In the genomic region with DNA sequence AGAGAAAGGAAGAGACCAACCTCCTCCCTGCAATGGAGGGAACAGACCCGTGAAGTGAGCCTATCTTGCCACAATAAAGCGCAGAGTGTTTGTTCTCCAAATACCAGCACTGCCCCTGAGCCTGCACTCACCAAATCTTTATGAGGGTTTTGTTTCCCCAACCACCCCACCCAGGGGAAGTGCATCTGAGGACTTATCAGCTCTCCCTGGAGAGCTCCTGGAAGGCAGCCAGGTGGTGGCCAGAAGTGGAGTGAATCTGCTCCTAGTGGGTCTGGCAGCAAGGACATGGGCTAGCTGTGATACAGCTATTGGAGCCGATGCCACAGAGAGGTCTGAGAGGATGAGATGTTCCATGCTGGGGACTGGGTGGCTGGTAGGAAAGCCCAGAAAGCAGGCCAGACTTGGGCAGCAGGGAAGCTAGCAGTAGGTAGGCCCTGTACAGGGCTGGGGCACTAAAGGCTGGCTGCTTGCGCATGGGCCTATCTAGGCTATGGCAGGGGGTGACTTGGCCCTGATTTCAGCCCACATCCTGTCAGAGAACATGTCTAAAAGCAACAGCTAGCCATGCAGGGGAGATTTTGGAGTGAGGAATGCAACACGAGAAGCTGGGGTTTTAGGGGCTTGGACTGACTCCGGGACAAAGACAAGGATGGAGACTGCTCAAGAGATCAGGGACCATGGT, we compare ENCODE assay signal across 9 mouse cellular contexts.
A peak's percentile ranks its signal among the peaks of the same experiment; 100 is the strongest.
DNase-seq lines count a peak whose midpoint lies in the region; ATAC-seq and TF ChIP-seq lines count a peak whose summit lies in the region.
"Had no signal": no experiment of that assay in that cellular context is flagged by ENCODE, and none has a peak within 500 bp of the region (broad histone marks: within the 10 kb centered on the region; RNA-seq: fewer than 3 reads in every experiment).

No protein-coding gene starts in this region.

- peak overlapping the region; percentile 40; the same call in 1 of the 2 replicates for H3K9ac ChIP-seq in kidney, embryonic 14.5 days (ENCODE audit: low read depth, low read length)
- H3K9ac ChIP-seq: hindbrain, embryonic 15.5 days had no signal

- WGBS in spleen, adult 2 months = 53% methylated on average over 6 of the region's 6 CpGs
- 55% methylated on average over 6 of the region's 6 CpGs for WGBS in kidney, embryonic 14.5 days

- H3K4me3 ChIP-seq in spleen, adult 2 months (ENCODE audit: extremely low read depth, insufficient read depth, insufficient read length) = no peak overlapping the region
- no peak overlapping the region for H3K4me3 ChIP-seq in kidney, embryonic 14.5 days (ENCODE audit: low read length)
- H3K4me3 ChIP-seq: hindbrain, embryonic 15.5 days had no signal

- H3K36me3 ChIP-seq in spleen, adult 2 months (ENCODE audit: control insufficient read depth, insufficient read depth, low read length) = no peaks in the 10 kb centered on the region
- H3K36me3 ChIP-seq in kidney, embryonic 14.5 days (ENCODE audit: control insufficient read depth, insufficient read depth, low read length) = no peaks in the 10 kb centered on the region
- H3K36me3 ChIP-seq: hindbrain, embryonic 15.5 days had no signal

- TF ChIP-seq POLR2A in spleen, adult 2 months (IDR thresholded peaks at IDR 0.05; ENCODE audit: low read depth, low read length) = no peak

- no peak for TF ChIP-seq CTCF in spleen, adult 2 months (IDR thresholded peaks at IDR 0.05; ENCODE audit: extremely low read depth, insufficient read depth, insufficient read length, insufficient replicate concordance)

- no peaks in the 10 kb centered on the region for H3K9me3 ChIP-seq in kidney, embryonic 14.5 days (ENCODE audit: control insufficient read depth, low read length)
- H3K9me3 ChIP-seq: hindbrain, embryonic 15.5 days had no signal

- no peak for DNase-seq in spleen, adult 2 months (ENCODE audit: low read depth in 1 of 2, low spot score in 2 of 2)
- DNase-seq in spleen, postnatal 14 days (ENCODE audit: low spot score in 2 of 2) = no peak
- peak; percentile 91 to 93 for DNase-seq in heart, adult 18-20 months
- DNase-seq in lung, postnatal 25 days (ENCODE audit: low spot score) = peak; percentile 85
- no peak for DNase-seq in spleen, adult 12 weeks (ENCODE audit: low spot score)
- DNase-seq in yolk sac, embryonic 10.5 days (ENCODE audit: low spot score) = no peak
- no peak for DNase-seq in embryo, embryonic 11 days

- no peaks in the 10 kb centered on the region for H3K4me1 ChIP-seq in spleen, adult 2 months (ENCODE audit: control insufficient read depth, insufficient read depth, insufficient read length)
- H3K4me1 ChIP-seq in kidney, embryonic 14.5 days (ENCODE audit: control insufficient read depth, insufficient read depth, low read length) = peaks cover 49% of the 10 kb centered on the region

- no peaks in the 10 kb centered on the region for H3K27me3 ChIP-seq in spleen, adult 2 months (ENCODE audit: control insufficient read depth, insufficient read depth, low read length)
- no peaks in the 10 kb centered on the region for H3K27me3 ChIP-seq in kidney, embryonic 14.5 days (ENCODE audit: control insufficient read depth, insufficient read depth, low read length)
- H3K27me3 ChIP-seq: hindbrain, embryonic 15.5 days had no signal

- H3K4me2 ChIP-seq in kidney, embryonic 14.5 days (replicated peaks; ENCODE audit: low read depth, low read length) = peak overlapping the region; percentile 22
- H3K4me2 ChIP-seq: hindbrain, embryonic 15.5 days had no signal

- no peak for ATAC-seq in kidney, embryonic 14.5 days (ENCODE audit: low FRiP score, low TSS enrichment)

- peak overlapping the region; percentile 40; the same call in 1 of the 2 replicates for H3K27ac ChIP-seq in spleen, adult 2 months (ENCODE audit: insufficient read depth, low read length)
- peak overlapping the region; percentile 55; the same call in 1 of the 2 replicates for H3K27ac ChIP-seq in kidney, embryonic 14.5 days (ENCODE audit: low read depth, low read length)

Comparison
In these comparisons a context has a peak if more than half of its experiments do, and no peak if none do; other contexts are left out.
1. DNase-seq: peak in heart, adult 18-20 months (2 of 2) and lung, postnatal 25 days (single experiment); none in spleen, adult 2 months (0 of 2), spleen, postnatal 14 days (0 of 2), spleen, adult 12 weeks (single experiment), yolk sac, embryonic 10.5 days (single experiment) and embryo, embryonic 11 days (single experiment).